Mouse (Mus musculus) midbrain, embryonic 16.5 days (tissue): Measurements from ENCODE around the gene Olfr1392. TPM values are rescaled to one million over a fixed set of nuclear protein-coding genes. Genes with fewer than 3 reads are reported as not detected.

ENCODE experiments used
- ATAC-seq: fragments of 200-750 bp; cut with Nextera tagmentation; 2 replicates; pipeline ENCODE4 v1.8.0; 2017; ENCODE audit warnings: moderate TSS enrichment
- H3K27ac ChIP-seq: fragments of 300-500 bp; sonication (generic); 2 replicates; pipeline ENCODE4 v1.5.1; 2014; ENCODE audit warnings: mild to moderate bottlenecking, low read length, mixed read lengths
- H3K27me3 ChIP-seq: fragments of 300-500 bp; sonication (generic); 2 replicates; pipeline ENCODE4 v1.6.1; 2014; ENCODE audit warnings: low read depth, low read length, mixed read lengths; ENCODE audit not compliant: control insufficient read depth, insufficient read depth
- H3K36me3 ChIP-seq: fragments of 300-500 bp; sonication (generic); 2 replicates; pipeline ENCODE4 v1.6.1; 2014; ENCODE audit warnings: mild to moderate bottlenecking, low read length, moderate library complexity, mixed read lengths; ENCODE audit not compliant: control insufficient read depth, insufficient read depth
- H3K4me1 ChIP-seq: fragments of 300-500 bp; sonication (generic); 2 replicates; pipeline ENCODE4 v1.6.1; 2014; ENCODE audit warnings: mild to moderate bottlenecking, low read length, mixed read lengths; ENCODE audit not compliant: control insufficient read depth, insufficient read depth
- H3K4me2 ChIP-seq: fragments of 300-500 bp; sonication (generic); 2 replicates; pipeline ENCODE4 v1.6.1; 2014; ENCODE audit warnings: mild to moderate bottlenecking, low read length, mixed read lengths
- H3K4me3 ChIP-seq: fragments of 300-500 bp; sonication (generic); 2 replicates; pipeline ENCODE4 v1.5.1; 2014; ENCODE audit warnings: low read depth, mild to moderate bottlenecking, low read length, moderate library complexity, mixed read lengths
- H3K9ac ChIP-seq: fragments of 300-500 bp; sonication (generic); 2 replicates; pipeline ENCODE4 v1.6.1; 2014; ENCODE audit warnings: low read depth, low read length, mixed read lengths
- H3K9me3 ChIP-seq: fragments of 300-500 bp; sonication (generic); replicated peaks from 2 replicates; pipeline ENCODE4 v1.6.1; 2014; ENCODE audit warnings: mild to moderate bottlenecking, low read length, mixed read lengths; ENCODE audit not compliant: control insufficient read depth, poor library complexity, severe bottlenecking
- WGBS: fragments of 180-500 bp; shearing (Covaris S2); extraction: QIAGEN DNeasy Blood & Tissue Kit; methylation state at CpG from one replicate; pipeline ENCODE4 v1.1.7; 2014; 5-methylcytosine and 5-hydroxymethylcytosine counted together
- polyA plus RNA-seq: library from polyadenylated mRNA; unstranded; fragments of >200 nt; fragmentation: Nextera tagmentation; extraction: Ambion mirVana; gene quantifications from 2 replicates; pipeline ENCODE4 v1.2.1, GENCODE M21; 2015

The Olfr1392 gene
- polyA plus RNA-seq, 1 experiment from 2014 or later = not detected

DNA sequence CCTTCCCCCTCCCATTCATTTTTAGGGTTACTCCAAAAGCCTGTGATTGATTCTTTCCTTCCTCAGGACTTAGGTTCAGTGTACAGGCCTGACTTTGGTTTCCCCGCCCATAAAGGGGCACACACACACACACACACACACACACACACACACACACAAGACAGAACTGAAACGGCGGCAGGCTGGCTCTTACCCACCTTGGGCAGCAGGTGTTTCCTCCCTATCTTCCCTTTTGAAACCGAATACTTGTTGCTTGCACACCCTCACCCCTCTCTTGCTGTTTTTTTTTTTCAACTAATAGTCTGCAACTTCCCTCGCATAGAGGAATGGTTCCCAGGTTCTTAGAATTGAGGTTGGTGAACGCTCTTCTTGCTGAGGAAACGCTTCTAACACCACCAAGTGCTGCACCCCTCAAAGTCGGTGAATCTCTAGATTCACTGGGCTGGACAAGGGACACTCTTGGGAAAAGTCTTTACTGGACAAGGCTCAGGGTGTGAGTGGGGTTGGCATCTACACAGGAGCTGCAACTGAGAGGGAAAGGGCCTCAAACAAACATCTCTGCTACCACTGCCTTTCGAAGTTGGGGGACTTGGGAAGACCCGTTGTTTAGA lies 35.2 kb upstream of the Olfr1392 start:
- 35% methylated on average over 10 of the region's 10 CpGs for WGBS

DNA sequence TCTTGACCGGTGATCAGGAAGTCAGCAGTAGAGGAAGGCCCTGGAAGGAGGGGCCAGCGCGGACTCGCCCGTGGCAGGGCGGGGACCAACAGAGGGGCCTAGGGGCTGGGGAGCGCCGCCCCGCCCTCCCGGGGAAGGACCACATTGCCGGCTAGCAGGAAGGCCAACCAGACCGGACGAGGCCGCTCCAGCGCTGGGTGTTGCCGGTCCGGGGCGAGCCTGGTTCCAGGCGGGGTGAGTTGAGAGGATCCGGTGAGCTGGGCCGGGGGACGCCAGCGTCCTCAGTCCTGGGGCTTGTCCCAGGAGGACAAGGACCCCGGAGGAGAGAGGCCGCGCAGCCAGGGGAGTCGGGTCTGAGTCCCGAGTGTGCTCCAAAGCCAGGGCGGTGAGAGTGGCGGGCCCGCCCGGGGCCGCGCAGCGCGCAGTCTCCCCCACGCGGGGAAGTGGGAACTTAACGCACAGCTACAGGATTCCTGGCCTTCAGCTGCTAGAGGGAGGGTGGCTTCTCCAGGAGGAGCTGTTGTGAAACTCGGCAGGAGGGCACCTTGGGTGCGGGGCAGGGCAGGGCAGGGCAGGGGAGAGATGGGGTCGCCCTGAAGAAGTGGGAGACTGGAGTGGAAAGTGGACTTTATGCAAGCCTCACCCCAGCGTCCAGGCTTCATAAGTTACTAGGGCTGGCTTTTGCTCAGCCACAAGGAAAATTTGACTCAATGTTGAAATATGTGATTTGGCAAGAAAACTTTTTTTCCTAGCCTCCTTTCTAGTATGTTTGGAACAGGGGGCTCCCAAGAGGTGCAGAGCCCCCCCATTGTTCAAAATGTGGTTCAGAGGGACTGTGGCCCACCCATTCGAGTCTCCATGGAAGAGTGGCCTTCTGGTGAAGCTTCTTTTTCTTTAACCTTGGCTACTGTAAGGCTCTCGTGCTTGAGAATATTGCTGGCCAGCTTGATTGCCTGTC lies 34.4 kb upstream of the Olfr1392 start:
- 2% methylated on average over 41 of the region's 45 CpGs for WGBS
- Histone ChIP-seq H3K4me1 (peaks cover 27% of the 10 kb centered on the region), H3K27me3 (no peaks in the 10 kb centered on the region), H3K9ac (peak overlapping the region; percentile 82), H3K27ac (peak overlapping the region; percentile 60), H3K4me2 (peak overlapping the region; percentile 95), H3K9me3 (no peaks in the 10 kb centered on the region), H3K4me3 (peak overlapping the region; percentile 60), H3K36me3 (peaks cover 2% of the 10 kb centered on the region; the same call in 1 of the 2 replicates)
- peak; percentile 88 for ATAC-seq

More for the DNA sequence above, 35.2 kb upstream of the Olfr1392 start:
- Histone ChIP-seq H3K9ac (peak overlapping the region; percentile 82), H3K4me3 (peak overlapping the region; percentile 60), H3K27ac (0 out of 2 replicates have a peak overlapping the region, but pooled peaks have one; percentile 60), H3K9me3 (no peaks in the 10 kb centered on the region), H3K36me3 (peaks cover 2% of the 10 kb centered on the region; the same call in 1 of the 2 replicates), H3K27me3 (no peaks in the 10 kb centered on the region), H3K4me2 (peak overlapping the region; percentile 95), H3K4me1 (peaks cover 34% of the 10 kb centered on the region)
- no peak for ATAC-seq

DNA sequence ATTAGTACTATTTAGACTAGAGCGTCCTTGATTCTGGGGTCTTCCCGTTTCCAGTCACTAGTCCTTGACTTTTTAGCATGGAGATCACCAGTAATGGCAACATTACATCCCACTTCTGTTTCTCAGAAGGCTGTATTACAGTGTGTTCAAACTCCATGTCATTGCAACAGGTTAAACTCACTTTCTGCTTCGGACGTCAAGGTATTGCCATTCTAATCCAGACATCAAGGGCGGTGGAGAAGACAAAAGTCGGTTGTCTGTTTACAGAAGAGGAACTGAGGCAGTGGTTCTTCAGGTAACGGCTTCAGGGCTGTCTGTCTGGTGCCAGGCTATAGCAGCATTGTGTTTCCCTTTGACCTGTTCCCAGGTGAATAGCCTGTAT lies 33.7 kb upstream of the Olfr1392 start:
- Histone ChIP-seq H3K4me3 (no peak overlapping the region), H3K9me3 (no peaks in the 10 kb centered on the region)
- 77% methylated on average over 7 of the region's 7 CpGs for WGBS

DNA sequence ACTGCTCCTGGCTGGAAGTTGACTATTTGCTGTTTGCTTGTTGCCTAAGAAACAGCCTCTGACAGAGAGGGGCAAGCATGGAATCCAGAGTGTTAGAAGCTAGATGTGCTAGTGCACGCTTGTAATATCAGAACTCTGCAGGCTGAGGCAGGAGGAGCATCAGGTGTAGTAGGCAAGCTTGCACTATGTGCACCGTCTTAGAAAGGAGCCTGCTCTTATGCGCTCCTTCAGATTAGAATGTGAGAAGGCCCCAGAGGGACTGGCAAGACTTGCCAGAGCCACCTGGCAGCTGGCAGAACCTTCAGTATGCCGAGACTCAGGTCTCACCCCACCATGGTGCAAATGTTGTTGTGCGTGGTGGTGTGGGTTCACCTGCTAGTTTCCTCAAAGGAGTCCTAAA lies 33.0 kb upstream of the Olfr1392 start:
- 94% methylated on average over 5 of the region's 5 CpGs for whole genome bisulfite sequencing
- no peak overlapping the region for H3K27ac ChIP-seq

More for the DNA sequence above, 33.7 kb upstream of the Olfr1392 start:
- Histone ChIP-seq H3K36me3 (peaks cover 2% of the 10 kb centered on the region; the same call in 1 of the 2 replicates), H3K27ac (no peak overlapping the region), H3K4me1 (peaks cover 21% of the 10 kb centered on the region), H3K27me3 (no peaks in the 10 kb centered on the region), H3K9ac (no peak overlapping the region), H3K4me2 (peak overlapping the region; percentile 95)
- no peak for ATAC-seq

DNA sequence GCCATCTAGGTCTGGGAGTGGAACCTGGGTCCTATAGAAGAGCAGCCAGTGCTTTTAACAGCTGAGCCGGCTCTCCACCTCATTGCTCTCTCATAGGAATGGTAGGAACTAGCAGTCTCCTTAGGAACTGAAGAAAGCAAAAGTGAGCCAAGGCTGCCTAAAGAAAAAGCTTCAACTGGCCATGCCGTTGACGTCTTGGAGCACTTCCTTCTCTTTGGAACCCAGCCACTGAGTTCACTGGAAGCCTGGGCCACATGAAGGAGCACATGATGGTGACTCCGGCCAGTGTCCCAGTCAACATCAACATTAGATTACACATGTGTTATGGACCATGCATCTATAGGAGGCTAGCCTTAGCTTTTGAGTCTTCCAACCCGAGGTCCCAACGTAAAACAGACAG lies 32.0 kb upstream of the Olfr1392 start:
- no peak overlapping the region for H3K4me2 ChIP-seq
- no peak overlapping the region for H3K9ac ChIP-seq
- peaks cover 17% of the 10 kb centered on the region for H3K4me1 ChIP-seq
- ATAC-seq = no peak
- WGBS = 97% methylated on average over 6 of the region's 6 CpGs
- no peaks in the 10 kb centered on the region for H3K9me3 ChIP-seq
- no peak overlapping the region for H3K27ac ChIP-seq
- peaks cover 2% of the 10 kb centered on the region; the same call in 1 of the 2 replicates for H3K36me3 ChIP-seq
- no peak overlapping the region for H3K4me3 ChIP-seq
- H3K27me3 ChIP-seq = no peaks in the 10 kb centered on the region

More for the DNA sequence above, 33.0 kb upstream of the Olfr1392 start:
- Histone ChIP-seq H3K27me3 (no peaks in the 10 kb centered on the region), H3K36me3 (peaks cover 2% of the 10 kb centered on the region; the same call in 1 of the 2 replicates), H3K4me2 (no peak overlapping the region), H3K9me3 (no peaks in the 10 kb centered on the region), H3K9ac (no peak overlapping the region), H3K4me1 (peaks cover 17% of the 10 kb centered on the region), H3K4me3 (no peak overlapping the region)
- no peak for ATAC-seq

DNA sequence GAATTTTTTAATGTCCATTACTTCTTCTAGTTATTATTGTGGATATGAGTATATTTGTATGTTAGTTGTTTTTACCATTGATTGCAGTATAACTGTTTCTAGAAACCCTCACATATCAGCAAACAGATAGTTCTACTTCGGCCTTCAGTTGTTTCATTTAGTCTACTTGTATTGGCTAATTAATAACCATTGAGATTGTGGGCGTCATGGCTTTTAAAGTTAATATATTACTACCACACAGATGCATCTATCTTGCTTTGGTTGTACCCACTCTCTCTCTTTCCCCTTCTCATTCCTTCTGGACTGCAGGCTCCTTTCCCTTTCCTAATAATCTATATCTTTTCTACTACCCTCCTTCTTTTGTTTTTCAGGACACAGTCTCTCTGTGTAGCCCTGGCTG lies 25.8 kb upstream of the Olfr1392 start:
- H3K27me3 ChIP-seq = no peaks in the 10 kb centered on the region
- no peak for ATAC-seq
- no peak overlapping the region for H3K9ac ChIP-seq
- H3K4me1 ChIP-seq = no peaks in the 10 kb centered on the region
- H3K9me3 ChIP-seq = no peaks in the 10 kb centered on the region
- H3K36me3 ChIP-seq = peaks cover 8% of the 10 kb centered on the region
- H3K27ac ChIP-seq = no peak overlapping the region
- H3K4me2 ChIP-seq = no peak overlapping the region
- H3K4me3 ChIP-seq = no peak overlapping the region
- 97% methylated on average over 2 of the region's 2 CpGs for whole genome bisulfite sequencing

DNA sequence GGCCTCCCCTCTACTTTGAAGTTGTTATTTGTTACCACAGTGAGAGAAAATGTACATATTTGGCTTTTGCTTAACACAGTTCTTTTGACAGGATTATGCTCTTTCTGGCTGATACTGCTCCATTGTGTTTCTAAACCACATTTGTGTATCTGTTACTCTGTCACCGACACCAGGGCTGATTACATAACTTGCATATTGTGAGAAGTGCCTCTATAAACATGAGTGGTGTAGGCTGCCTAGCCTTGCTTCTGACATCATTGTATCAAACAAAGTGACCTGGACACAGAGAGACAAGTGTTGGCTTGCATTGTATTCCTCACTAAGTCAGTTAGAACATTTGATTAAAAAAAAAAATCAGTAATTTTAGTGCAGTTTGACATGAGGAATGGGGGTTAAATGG lies 25.3 kb upstream of the Olfr1392 start:
- no peak overlapping the region for H3K4me2 ChIP-seq
- H3K4me3 ChIP-seq = no peak overlapping the region
- H3K27me3 ChIP-seq = no peaks in the 10 kb centered on the region
- no peaks in the 10 kb centered on the region for H3K9me3 ChIP-seq
- H3K36me3 ChIP-seq = peaks cover 8% of the 10 kb centered on the region; the same call in 1 of the 2 replicates
- H3K9ac ChIP-seq = no peak overlapping the region
- ATAC-seq = no peak
- H3K4me1 ChIP-seq = no peaks in the 10 kb centered on the region
- no peak overlapping the region for H3K27ac ChIP-seq
- WGBS = 83% methylated on average over 1 of the region's 1 CpGs

DNA sequence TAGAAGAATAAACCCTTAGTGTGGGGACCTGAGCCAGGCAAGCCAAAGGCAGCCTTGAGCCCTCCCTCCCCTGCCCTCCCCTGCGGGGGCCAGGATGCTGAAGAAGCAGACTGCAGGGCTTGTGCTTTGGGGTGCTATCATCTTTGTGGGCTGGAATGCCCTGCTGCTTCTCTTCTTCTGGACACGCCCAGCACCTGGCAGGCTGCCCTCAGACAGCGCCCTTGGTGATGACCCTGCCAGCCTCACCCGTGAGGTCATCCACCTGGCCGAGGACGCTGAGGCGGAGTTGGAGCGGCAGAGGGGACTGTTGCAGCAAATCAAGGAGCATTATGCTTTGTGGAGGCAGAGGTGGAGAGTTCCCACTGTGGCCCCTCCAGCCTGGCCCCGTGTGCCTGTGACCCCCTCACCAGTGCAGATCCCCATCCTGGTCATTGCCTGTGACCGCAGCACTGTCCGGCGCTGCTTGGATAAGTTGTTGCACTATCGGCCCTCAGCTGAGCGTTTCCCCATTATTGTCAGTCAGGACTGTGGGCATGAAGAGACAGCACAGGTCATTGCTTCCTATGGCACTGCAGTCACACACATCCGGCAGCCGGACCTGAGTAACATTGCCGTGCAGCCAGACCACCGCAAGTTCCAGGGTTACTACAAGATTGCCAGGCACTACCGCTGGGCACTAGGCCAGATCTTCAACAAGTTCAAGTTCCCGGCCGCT lies 24.3 kb upstream of the Olfr1392 start:
- H3K9me3 ChIP-seq = no peaks in the 10 kb centered on the region
- WGBS = 96% methylated on average over 21 of the region's 21 CpGs
- no peak overlapping the region for H3K4me2 ChIP-seq
- no peaks in the 10 kb centered on the region for H3K4me1 ChIP-seq
- no peak for ATAC-seq
- no peak overlapping the region for H3K4me3 ChIP-seq
- no peak overlapping the region for H3K27ac ChIP-seq
- peaks cover 8% of the 10 kb centered on the region; the same call in 1 of the 2 replicates for H3K36me3 ChIP-seq
- H3K27me3 ChIP-seq = no peaks in the 10 kb centered on the region
- no peak overlapping the region for H3K9ac ChIP-seq
